Mouse (Mus musculus) MEL (cell line): ENCODE data around the gene Vars. TPM values are rescaled to one million over a fixed set of nuclear protein-coding genes. Genes with fewer than 3 reads are reported as not detected.

ENCODE experiments used
- DNase-seq: peaks from one replicate; pipeline ENCODE4 v3.0.0; 2011; ENCODE audit warnings: low read depth, low spot score
- H3K27ac ChIP-seq: 2 replicates; pipeline ENCODE4 v1.5.1; 2012; ENCODE audit warnings: low read depth, mild to moderate bottlenecking, control low read depth, low read length, moderate library complexity; ENCODE audit not compliant: control insufficient read depth
- H3K27me3 ChIP-seq, 2 experiments: fragments of 150-350 bp in 1 of 2; sonication (generic) in 1 of 2; 2 replicates each; pipeline ENCODE4 v1.6.1; 2012; ENCODE audit warnings: low read length in 2 of 2, mild to moderate bottlenecking in 2 of 2, improper control_type of control experiment in 1 of 2, moderate library complexity in 1 of 2; ENCODE audit not compliant: insufficient read depth in 2 of 2, control insufficient read depth in 1 of 2
- H3K36me3 ChIP-seq, 2 experiments: 2 replicates each; pipeline ENCODE4 v1.6.1; 2012 to 2014; ENCODE audit warnings: low read length in 2 of 2, improper control_type of control experiment in 1 of 2, inconsistent platforms in 1 of 2, mild to moderate bottlenecking in 1 of 2; ENCODE audit not compliant: insufficient read depth in 2 of 2, control insufficient read depth in 1 of 2
- H3K4me1 ChIP-seq, 2 experiments: fragments of 150-350 bp in 1 of 2; sonication (generic) in 1 of 2; 2 replicates each; pipeline ENCODE4 v1.6.1; 2012; ENCODE audit warnings: low read length in 2 of 2, improper control_type of control experiment in 1 of 2, mild to moderate bottlenecking in 1 of 2; ENCODE audit not compliant: insufficient read depth in 2 of 2, control insufficient read depth in 1 of 2
- H3K4me3 ChIP-seq, 2 experiments: fragments of 150-350 bp in 1 of 2; sonication (generic) in 1 of 2; 2 replicates each; pipeline ENCODE4 v1.5.1; 2012; ENCODE audit warnings: low read depth in 2 of 2, low read length in 2 of 2, mild to moderate bottlenecking in 2 of 2, moderate library complexity in 2 of 2, control low read depth in 1 of 2, improper control_type of control experiment in 1 of 2; ENCODE audit not compliant: control insufficient read depth in 1 of 2, insufficient read depth in 1 of 2
- H3K79me2 ChIP-seq: 2 replicates; pipeline ENCODE4 v1.6.1; 2012; ENCODE audit warnings: mild to moderate bottlenecking, low read length, moderate library complexity; ENCODE audit not compliant: control insufficient read depth, poor library complexity, insufficient read depth
- H3K9ac ChIP-seq: 2 replicates; pipeline ENCODE4 v1.6.1; 2012; ENCODE audit warnings: low read depth, mild to moderate bottlenecking, control low read depth, low read length, moderate library complexity; ENCODE audit not compliant: control insufficient read depth, poor library complexity, severe bottlenecking
- H3K9me3 ChIP-seq: fragments of 150-350 bp; sonication (generic); replicated peaks from 2 replicates; pipeline ENCODE4 v1.6.1; 2012; ENCODE audit warnings: mild to moderate bottlenecking, low read length, improper control_type of control experiment, moderate library complexity; ENCODE audit not compliant: insufficient read depth
- BHLHE40 ChIP-seq: IDR thresholded peaks from 2 replicates; pipeline ENCODE4 v1.6.1; 2012; ENCODE audit warnings: low read depth, mild to moderate bottlenecking, inconsistent platforms, low read length, improper control_type of control experiment, borderline replicate concordance
- CHD1 ChIP-seq: IDR thresholded peaks from 2 replicates; pipeline ENCODE4 v1.6.1; 2012; ENCODE audit warnings: low read depth, mild to moderate bottlenecking, inconsistent platforms, low read length, improper control_type of control experiment
- E2F4 ChIP-seq: IDR thresholded peaks from 2 replicates; pipeline ENCODE4 v1.6.1; 2011; ENCODE audit warnings: low read depth, low read length, improper control_type of control experiment, borderline replicate concordance
- ELF1 ChIP-seq: IDR thresholded peaks from 2 replicates; pipeline ENCODE4 v1.6.1; 2014; ENCODE audit warnings: low read depth, mild to moderate bottlenecking, inconsistent platforms, low read length, improper control_type of control experiment, moderate library complexity
- EP300 ChIP-seq, 2 experiments: IDR thresholded peaks; 2 replicates each; pipeline ENCODE4 v1.6.1; 2011; ENCODE audit warnings: improper control_type of control experiment in 2 of 2, low read length in 2 of 2, low read depth in 1 of 2, mild to moderate bottlenecking in 1 of 2
- ETS1 ChIP-seq: IDR thresholded peaks from 2 replicates; pipeline ENCODE4 v1.6.1; 2012; ENCODE audit warnings: low read depth, mild to moderate bottlenecking, inconsistent platforms, low read length, improper control_type of control experiment, moderate library complexity
- GATA1 ChIP-seq: IDR thresholded peaks from 2 replicates; pipeline ENCODE4 v1.6.1; 2011; ENCODE audit warnings: low read depth, low read length, improper control_type of control experiment
- HCFC1 ChIP-seq: IDR thresholded peaks from 2 replicates; pipeline ENCODE4 v1.6.1; 2012; ENCODE audit warnings: low read depth, mild to moderate bottlenecking, inconsistent platforms, low read length, improper control_type of control experiment, moderate library complexity
- JUND ChIP-seq: IDR thresholded peaks from 2 replicates; pipeline ENCODE4 v1.6.1; 2011; ENCODE audit warnings: low read depth, mild to moderate bottlenecking, improper control_type of control experiment, low read length
- KAT2A ChIP-seq: conservative IDR thresholded peaks from 2 replicates; pipeline ENCODE4 v1.6.1; 2012; ENCODE audit warnings: low read depth, low read length, improper control_type of control experiment, inconsistent platforms
- MAFK ChIP-seq: IDR thresholded peaks from 2 replicates; pipeline ENCODE4 v1.6.1; 2011; ENCODE audit warnings: low read depth, mild to moderate bottlenecking, low read length, improper control_type of control experiment, borderline replicate concordance
- MEF2A ChIP-seq: IDR thresholded peaks from 2 replicates; pipeline ENCODE4 v1.6.1; 2014; ENCODE audit warnings: low read depth, mild to moderate bottlenecking, inconsistent platforms, low read length, improper control_type of control experiment; ENCODE audit not compliant: poor library complexity, insufficient replicate concordance, severe bottlenecking; ENCODE audit errors: extremely low read depth
- MXI1 ChIP-seq: IDR thresholded peaks from 2 replicates; pipeline ENCODE4 v1.6.1; 2011; ENCODE audit warnings: mild to moderate bottlenecking, low read depth, low read length, improper control_type of control experiment
- MYC ChIP-seq: IDR thresholded peaks from 2 replicates; pipeline ENCODE4 v1.6.1; 2011; ENCODE audit warnings: low read depth, mild to moderate bottlenecking, low read length, improper control_type of control experiment, moderate library complexity
- NELFE ChIP-seq: IDR thresholded peaks from 2 replicates; pipeline ENCODE4 v1.6.1; 2011; ENCODE audit warnings: low read depth, low read length, improper control_type of control experiment
- NRF1 ChIP-seq: IDR thresholded peaks from 2 replicates; pipeline ENCODE4 v1.6.1; 2014; ENCODE audit warnings: low read depth, mild to moderate bottlenecking, inconsistent platforms, low read length, improper control_type of control experiment, moderate library complexity; ENCODE audit not compliant: poor library complexity, insufficient read depth, severe bottlenecking
- POLR2A ChIP-seq, 2 experiments: IDR thresholded peaks; 2 replicates each; pipeline ENCODE4 v1.6.1; 2011 to 2012; ENCODE audit warnings: low read length in 2 of 2, mild to moderate bottlenecking in 2 of 2, control low read depth in 1 of 2, improper control_type of control experiment in 1 of 2, low read depth in 1 of 2, moderate library complexity in 1 of 2; ENCODE audit not compliant: control insufficient read depth in 1 of 2, insufficient read depth in 1 of 2, poor library complexity in 1 of 2
- POLR2AphosphoS5 ChIP-seq: IDR thresholded peaks from 2 replicates; pipeline ENCODE4 v1.6.1; 2012; ENCODE audit warnings: low read depth, borderline replicate concordance, mild to moderate bottlenecking, inconsistent platforms, low read length, moderate library complexity, mixed read lengths
- RAD21 ChIP-seq: IDR thresholded peaks from 2 replicates; pipeline ENCODE4 v1.6.1; 2011; ENCODE audit warnings: mild to moderate bottlenecking, low read depth, low read length, improper control_type of control experiment
- RCOR1 ChIP-seq: IDR thresholded peaks from 2 replicates; pipeline ENCODE4 v1.6.1; 2012; ENCODE audit warnings: low read depth, mild to moderate bottlenecking, inconsistent platforms, low read length, improper control_type of control experiment
- SIN3A ChIP-seq: IDR thresholded peaks from 2 replicates; pipeline ENCODE4 v1.6.1; 2012; ENCODE audit warnings: low read length, improper control_type of control experiment, inconsistent platforms
- SMC3 ChIP-seq: IDR thresholded peaks from 2 replicates; pipeline ENCODE4 v1.6.1; 2011; ENCODE audit warnings: low read depth, low read length, improper control_type of control experiment
- TAL1 ChIP-seq: IDR thresholded peaks from 2 replicates; pipeline ENCODE4 v1.6.1; 2012; ENCODE audit warnings: mild to moderate bottlenecking, inconsistent platforms, low read length, moderate library complexity, mixed read lengths
- TBP ChIP-seq: IDR thresholded peaks from 2 replicates; pipeline ENCODE4 v1.8.0; 2011; ENCODE audit warnings: low read depth, low read length, improper control_type of control experiment
- TCF12 ChIP-seq: IDR thresholded peaks from 2 replicates; pipeline ENCODE4 v1.6.1; 2014; ENCODE audit warnings: low read depth, mild to moderate bottlenecking, inconsistent platforms, low read length, improper control_type of control experiment, moderate library complexity
- USF1 ChIP-seq: IDR thresholded peaks from 2 replicates; pipeline ENCODE4 v1.6.1; 2014; ENCODE audit warnings: low read depth, mild to moderate bottlenecking, inconsistent platforms, low read length, improper control_type of control experiment, moderate library complexity
- USF2 ChIP-seq, 2 experiments: IDR thresholded peaks; 2 replicates each; pipeline ENCODE4 v1.6.1; 2011 to 2012; ENCODE audit warnings: improper control_type of control experiment in 2 of 2, low read length in 2 of 2, borderline replicate concordance in 1 of 2, inconsistent platforms in 1 of 2, low read depth in 1 of 2, mild to moderate bottlenecking in 1 of 2; ENCODE audit not compliant: insufficient read depth in 1 of 2
- ZKSCAN1 ChIP-seq: IDR thresholded peaks from 2 replicates; pipeline ENCODE4 v1.6.1; 2012; ENCODE audit warnings: low read depth, mild to moderate bottlenecking, inconsistent platforms, low read length, improper control_type of control experiment, moderate library complexity
- ZNF384 ChIP-seq: IDR thresholded peaks from 2 replicates; pipeline ENCODE4 v1.6.1; 2012; ENCODE audit warnings: low read depth, mild to moderate bottlenecking, inconsistent platforms, low read length, improper control_type of control experiment
- polyA plus RNA-seq, 2 experiments: library from polyadenylated mRNA; stranded (reverse) in 1 of 2; unstranded in 1 of 2; fragments of >175 nt in 1 of 2; fragments of >200 nt in 1 of 2; gene quantifications; 2 replicates each; pipeline versions ENCODE4 v1.2.1 to v1.2.4; 2012; ENCODE audit warnings: low replicate concordance in 2 of 2, low read depth in 1 of 2; ENCODE audit not compliant: insufficient read length in 2 of 2, insufficient read depth in 1 of 2, missing spikeins in 1 of 2
- total RNA-seq: library from RNA; depleted of rRNA; stranded (reverse); fragments of 300-350 nt; gene quantifications from 2 replicates; pipeline ENCODE4 v1.2.3, GENCODE M21; 2012

Gene Vars
- total and polyA plus RNA-seq, 3 experiments: 149 to 251 TPM; not detected in 1

GRCm38 (mm10) chr17:35044904-35045806 lies 44.4 kb downstream of the Vars start (continued):
- TF ChIP-seq HCFC1 (0 out of 2 replicates have a peak, but pooled peaks have one; percentile 27), TBP (peak; percentile 59), EP300 (IDR thresholded peaks at IDR 0.05; ENCODE audit: low read depth in 1 of 2, low read length in 2 of 2) (peak; percentile 74 to 89), TAL1 (peak; percentile 58), RAD21 (no peak), USF2 (IDR thresholded peaks at IDR 0.05; ENCODE audit: borderline replicate concordance in 1 of 2, insufficient read depth in 1 of 2, low read depth in 1 of 2, low read length in 2 of 2) (no peak), ELF1 (no peak), ZNF384 (peak; percentile 77), JUND (0 out of 2 replicates have a peak, but pooled peaks have one; percentile 6), ZKSCAN1 (no peak), POLR2AphosphoS5 (no peak), MYC (peak; percentile 83), GATA1 (peak; percentile 93), MAFK (no peak), POLR2A (IDR thresholded peaks at IDR 0.05; ENCODE audit: control insufficient read depth in 1 of 2, insufficient read depth in 1 of 2, low read depth in 1 of 2, low read length in 2 of 2, poor library complexity in 1 of 2) (peak in 1 of 2 experiments; percentile 58; a peak in 2 of 4 replicates)

- Histone ChIP-seq H3K4me3 (peak overlapping the region; percentile 47 to 53), H3K9me3 (no peaks in the 10 kb centered on the region), H3K27ac (peak overlapping the region; percentile 91), H3K36me3 (peaks cover 0 to 28% of the 10 kb centered on the region in 2 experiments; a peak in 2 of 4 replicates), H3K4me1 (peaks cover 7 to 39% of the 10 kb centered on the region in 2 experiments), H3K9ac (peak overlapping the region; percentile 85), H3K79me2 (peaks cover 13% of the 10 kb centered on the region), H3K27me3 (no peaks in the 10 kb centered on the region)
- DNase-seq: peak; percentile 57
- no peak for TF ChIP-seq RCOR1
- TF ChIP-seq TAL1: no peak
- TF ChIP-seq NRF1: no peak
- 0 out of 2 replicates have a peak, but pooled peaks have one; percentile 1 for TF ChIP-seq ELF1
- TF ChIP-seq MYC: no peak
- TF ChIP-seq NELFE: peak; percentile 56; the same call in 1 of the 2 replicates
- no peak for TF ChIP-seq SIN3A
- TF ChIP-seq MEF2A: no peak
- TF ChIP-seq MXI1: peak; percentile 51
- TF ChIP-seq E2F4: no peak
- TF ChIP-seq ZKSCAN1: no peak
- TF ChIP-seq RAD21: no peak
- no peak for TF ChIP-seq CHD1
- no peak for TF ChIP-seq HCFC1
- peak; percentile 43 to 67; a peak in 3 of 4 replicates for TF ChIP-seq POLR2A (IDR thresholded peaks at IDR 0.05; ENCODE audit: control insufficient read depth in 1 of 2, insufficient read depth in 1 of 2, low read depth in 1 of 2, low read length in 2 of 2, poor library complexity in 1 of 2)
- TF ChIP-seq BHLHE40: no peak
- TF ChIP-seq SMC3: no peak
- TF ChIP-seq KAT2A: no peak
- TF ChIP-seq ETS1: peak; percentile 58; the same call in 1 of the 2 replicates
- peak; percentile 42; the same call in 1 of the 2 replicates for TF ChIP-seq TCF12
- no peak for TF ChIP-seq USF1
- TF ChIP-seq MAFK: no peak
Observed at GRCm38 (mm10) chr17:35045807-35046680, 45.3 kb downstream of the Vars start.
